Mouse (Mus musculus): ENCODE results near the gene Ptpn21.
A peak's percentile ranks its signal among the peaks of the same experiment; 100 is the strongest.

The Ptpn21 gene

DNA sequence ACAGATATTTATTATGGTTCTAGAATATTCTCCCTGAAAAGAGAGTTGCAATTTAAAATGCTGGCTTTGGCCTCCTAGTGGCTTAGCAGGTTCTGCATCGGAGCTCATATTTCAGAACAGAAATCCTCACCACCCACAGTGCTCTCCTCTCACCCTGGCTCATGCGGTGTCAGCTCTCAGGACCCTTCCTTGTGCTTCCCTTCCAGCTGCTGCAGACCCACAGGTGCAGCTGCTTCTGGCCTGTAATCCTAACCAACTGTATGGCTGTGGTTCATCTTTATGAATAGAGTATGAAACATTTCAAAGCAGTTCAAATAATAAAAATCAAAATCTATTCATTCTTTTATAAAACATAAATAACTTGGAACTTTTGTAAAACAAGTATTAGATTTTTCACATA lies 80.3 kb downstream of the Ptpn21 start:
- DNase-seq (ENCODE audit: low spot score): no peak

- no peak for DNase-seq (ENCODE audit: low spot score)
Measured at GRCm38 (mm10) chr12:98644852-98645251, 92.4 kb downstream of the Ptpn21 start.

DNA sequence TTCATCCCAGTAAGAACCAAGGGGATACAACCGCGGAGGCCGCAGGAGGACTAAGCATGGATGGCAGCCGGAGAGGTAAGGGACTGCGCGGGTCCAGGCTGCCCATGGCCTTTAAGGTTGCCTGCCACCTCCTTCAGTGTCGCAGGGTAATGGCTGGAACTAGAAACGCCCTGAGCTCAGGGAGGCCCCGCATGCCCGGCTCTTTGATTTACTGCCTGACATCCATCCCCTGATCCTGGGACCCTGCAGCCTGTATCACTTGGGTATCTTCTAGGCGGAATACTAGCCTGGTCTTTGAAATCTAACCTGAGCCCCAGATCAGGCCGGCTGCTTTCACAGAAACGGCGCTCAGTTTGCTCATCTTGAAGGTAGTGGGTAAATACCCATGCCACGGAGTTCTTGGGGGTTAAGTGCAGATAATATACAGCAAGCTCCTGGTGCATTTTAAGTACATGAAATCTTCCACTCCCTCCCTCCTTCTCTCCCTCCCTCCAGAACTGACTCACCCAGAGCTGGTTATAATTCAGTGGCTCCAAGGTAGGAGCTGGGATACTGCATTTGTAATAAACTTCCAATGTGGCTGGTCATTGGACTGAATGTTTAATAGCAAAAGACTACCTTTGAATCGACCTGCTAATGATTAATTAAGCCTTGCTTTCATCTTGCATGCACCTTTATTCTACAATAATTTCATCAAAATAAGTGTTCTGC lies 108.8 kb downstream of the Ptpn21 start:
- DNase-seq (ENCODE audit: low spot score): no peak

DNA sequence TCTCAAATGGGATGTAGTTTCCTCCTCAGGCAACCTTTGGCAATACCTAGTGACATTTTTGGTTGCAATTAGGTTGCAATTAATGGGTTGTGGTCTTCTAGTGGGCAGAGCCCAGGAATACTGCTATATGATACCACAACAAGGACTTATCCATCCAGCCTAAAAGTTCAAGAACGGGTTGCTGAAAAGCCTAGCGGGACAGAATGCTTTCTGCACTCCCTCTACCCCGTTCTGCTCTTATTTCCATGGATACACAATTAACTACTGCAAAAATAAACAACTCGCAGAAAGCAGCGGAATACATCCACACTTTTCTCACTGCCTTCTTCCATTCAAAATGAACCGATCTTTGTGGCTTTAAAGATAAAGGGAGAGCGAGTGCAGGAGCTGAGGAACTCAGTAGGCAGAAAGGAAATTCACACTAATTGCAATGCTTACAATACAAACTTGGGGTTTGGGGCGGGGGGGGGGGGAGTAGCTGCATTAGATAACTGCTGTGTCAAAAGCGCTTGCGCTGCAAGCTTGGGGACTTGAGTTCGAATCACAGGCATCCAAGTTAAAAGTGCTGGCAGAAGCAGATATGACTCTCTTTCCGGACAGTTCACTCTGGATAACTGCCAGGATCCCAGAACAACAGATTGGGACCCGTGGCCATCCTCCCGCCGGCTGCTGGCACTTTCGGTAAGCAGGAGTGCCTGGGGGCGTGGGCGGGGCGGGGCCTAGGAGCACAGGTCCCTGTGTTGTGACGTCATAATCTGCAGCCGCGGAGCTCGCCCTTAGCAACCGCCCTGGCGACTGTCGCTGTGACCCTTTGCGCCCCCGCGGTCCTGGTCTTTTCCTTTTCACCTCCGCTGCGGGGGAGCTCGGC lies 109.6 kb downstream of the Ptpn21 start, which contains the start of gene Spata7:
Spata7 (plus strand) TSS at position 766 of the 868 bp plus-strand sequence.
- peak; percentile 84 for DNase-seq (ENCODE audit: low spot score)
